In the genomic region with DNA sequence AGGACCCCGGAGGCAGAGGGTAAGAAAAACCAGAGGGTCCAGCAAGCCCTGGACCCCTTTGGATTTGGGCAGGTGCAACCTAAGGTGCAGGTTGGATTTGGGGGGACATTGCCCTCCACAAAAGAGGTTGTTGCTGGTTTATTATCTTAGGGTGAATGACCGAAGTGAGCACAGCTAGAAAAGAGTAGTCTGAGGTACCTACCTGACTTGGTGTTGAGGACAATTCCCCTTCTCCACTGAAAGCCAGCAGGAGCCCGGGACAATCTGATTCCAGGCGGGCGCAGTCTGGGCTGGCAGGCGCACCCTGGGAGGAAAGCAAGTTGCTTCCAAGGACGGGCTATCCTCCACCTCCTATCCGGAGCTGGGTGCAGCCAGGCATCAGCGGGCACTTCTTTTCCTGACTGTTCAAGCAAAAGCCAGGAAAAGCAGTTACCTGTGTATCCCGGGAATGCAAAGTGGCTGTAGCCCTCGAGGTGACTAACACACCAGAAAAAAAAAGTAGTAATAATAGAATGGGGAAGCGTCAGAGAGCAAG, we compare ENCODE assay signal across 9 mouse cellular contexts. TPM values are rescaled to one million over a fixed set of nuclear protein-coding genes. Genes with fewer than 3 reads are reported as not detected.
DNase-seq lines count a peak whose midpoint lies in the region; ATAC-seq and TF ChIP-seq lines count a peak whose summit lies in the region.
"Had no signal": no experiment of that assay in that cellular context is flagged by ENCODE, and none has a peak within 500 bp of the region (broad histone marks: within the 10 kb centered on the region; RNA-seq: fewer than 3 reads in every experiment).

A gene (minus strand): TSS at position 485 of the 535 bp plus-strand sequence.

- peak within 1 kb of the TSS; percentile 86 for H3K4me2 ChIP-seq in lung, embryonic 16.5 days (ENCODE audit: low read depth, low read length)
- H3K4me2 ChIP-seq in forebrain, postnatal 0 days (ENCODE audit: low read depth), result peak within 1 kb of the TSS; percentile 91
- peak within 1 kb of the TSS; percentile 61 for H3K4me2 ChIP-seq in liver, embryonic 12.5 days
- peak within 1 kb of the TSS; percentile 64 for H3K4me2 ChIP-seq in stomach, postnatal 0 days (replicated peaks; ENCODE audit: low read depth)

- H3K9ac ChIP-seq in lung, embryonic 16.5 days (ENCODE audit: low read length), result peak within 1 kb of the TSS; percentile 5; the same call in 1 of the 2 replicates
- H3K9ac ChIP-seq in forebrain, postnatal 0 days, result no peak within 1 kb of the TSS
- no peak within 1 kb of the TSS for H3K9ac ChIP-seq in liver, embryonic 12.5 days
- no peak within 1 kb of the TSS for H3K9ac ChIP-seq in stomach, postnatal 0 days (ENCODE audit: low read length)

- WGBS in lung, embryonic 16.5 days, result 3% methylated on average over 12 of the region's 12 CpGs
- 4% methylated on average over 12 of the region's 12 CpGs for WGBS in forebrain, postnatal 0 days
- WGBS in liver, embryonic 12.5 days (ENCODE audit: insufficient replicate concordance), result 4% methylated on average over 12 of the region's 12 CpGs
- 2% methylated on average over 12 of the region's 12 CpGs for WGBS in stomach, postnatal 0 days

- H3K4me3 ChIP-seq in lung, embryonic 16.5 days (ENCODE audit: low read length), result peak within 1 kb of the TSS; percentile 47
- H3K4me3 ChIP-seq in forebrain, postnatal 0 days (ENCODE audit: low read depth, low read length), result peak within 1 kb of the TSS; percentile 47
- peak within 1 kb of the TSS; percentile 41 for H3K4me3 ChIP-seq in liver, embryonic 12.5 days
- peak within 1 kb of the TSS; percentile 35 for H3K4me3 ChIP-seq in stomach, postnatal 0 days (ENCODE audit: low read depth, low read length)

- no peaks in the 10 kb centered on the region for H3K36me3 ChIP-seq in lung, embryonic 16.5 days (ENCODE audit: control insufficient read depth, insufficient read depth, low read length)
- H3K36me3 ChIP-seq in forebrain, postnatal 0 days (ENCODE audit: insufficient read depth), result no peaks in the 10 kb centered on the region
- H3K36me3 ChIP-seq in liver, embryonic 12.5 days, result no peaks in the 10 kb centered on the region
- no peaks in the 10 kb centered on the region for H3K36me3 ChIP-seq in stomach, postnatal 0 days (ENCODE audit: control insufficient read depth, insufficient read depth, low read length)

- TF ChIP-seq CTCF in forebrain, postnatal 0 days (IDR thresholded peaks at IDR 0.05; ENCODE audit: low read depth), result no peak
- no peak for TF ChIP-seq CTCF in stomach, postnatal 0 days (IDR thresholded peaks at IDR 0.05; ENCODE audit: low read depth)

- H3K27ac ChIP-seq in lung, embryonic 16.5 days (ENCODE audit: low read length), result no peak within 1 kb of the TSS
- no peak within 1 kb of the TSS for H3K27ac ChIP-seq in forebrain, postnatal 0 days (ENCODE audit: low read depth, low read length)
- H3K27ac ChIP-seq in liver, embryonic 12.5 days, result no peak within 1 kb of the TSS
- H3K27ac ChIP-seq in stomach, postnatal 0 days (replicated peaks), result no peak within 1 kb of the TSS

- no peak for DNase-seq in lung, postnatal 14 days
- DNase-seq in forebrain, postnatal 0 days, result no peak
- DNase-seq in stomach, postnatal 0 days (ENCODE audit: low spot score), result no peak
- no peak for DNase-seq in thymus, postnatal 25 days
- no peak for DNase-seq in frontal cortex, postnatal 36 days (ENCODE audit: low spot score in 2 of 2)
- DNase-seq: adrenal gland, postnatal 10 days; thymus, adult 18-20 months had no signal

- peaks cover 37% of the 10 kb centered on the region for H3K27me3 ChIP-seq in lung, embryonic 16.5 days (ENCODE audit: control insufficient read depth, insufficient read depth, low read depth, low read length)
- H3K27me3 ChIP-seq in forebrain, postnatal 0 days (ENCODE audit: insufficient read depth, low read length), result peaks cover 37% of the 10 kb centered on the region
- peaks cover 42% of the 10 kb centered on the region for H3K27me3 ChIP-seq in liver, embryonic 12.5 days (replicated peaks)
- peaks cover 7% of the 10 kb centered on the region; the same call in 1 of the 2 replicates for H3K27me3 ChIP-seq in stomach, postnatal 0 days (ENCODE audit: control insufficient read depth, insufficient read depth, low read length)

- TF ChIP-seq EP300 in stomach, postnatal 0 days (optimal IDR thresholded peaks at IDR 0.05), result no peak

- no peak for ATAC-seq in lung, embryonic 16.5 days (ENCODE audit: low read depth)
- ATAC-seq in forebrain, postnatal 0 days, result no peak
- ATAC-seq in liver, embryonic 12.5 days, result no peak
- ATAC-seq in stomach, postnatal 0 days (ENCODE audit: low FRiP score, low TSS enrichment), result no peak

- no peaks in the 10 kb centered on the region for H3K9me3 ChIP-seq in lung, embryonic 16.5 days (ENCODE audit: control insufficient read depth, low read length)
- H3K9me3 ChIP-seq in forebrain, postnatal 0 days (ENCODE audit: low read length), result no peaks in the 10 kb centered on the region
- H3K9me3 ChIP-seq in liver, embryonic 12.5 days (replicated peaks), result no peaks in the 10 kb centered on the region
- H3K9me3 ChIP-seq in stomach, postnatal 0 days (ENCODE audit: control insufficient read depth, low read length), result no peaks in the 10 kb centered on the region

- peaks cover 6% of the 10 kb centered on the region for H3K4me1 ChIP-seq in lung, embryonic 16.5 days (replicated peaks; ENCODE audit: control insufficient read depth, insufficient read depth, low read length)
- peaks cover 5% of the 10 kb centered on the region; the same call in 1 of the 2 replicates for H3K4me1 ChIP-seq in forebrain, postnatal 0 days (ENCODE audit: insufficient read depth)
- no peaks in the 10 kb centered on the region for H3K4me1 ChIP-seq in liver, embryonic 12.5 days
- no peaks in the 10 kb centered on the region for H3K4me1 ChIP-seq in stomach, postnatal 0 days (replicated peaks; ENCODE audit: control insufficient read depth, insufficient read depth)

RNA-seq across cellular contexts. Expression of the gene that starts here (rescaled TPM):
- polyA plus RNA-seq in lung, embryonic 16.5 days (2015; fragmentation: Nextera tagmentation; extraction: Ambion mirVana), result 0.13 and 0.19 TPM in 2 replicates
- 5.2 and 14.8 TPM in 2 replicates for total RNA-seq in forebrain, postnatal 0 days (2014; rRNA removed)
- 1.4 and 3.3 TPM in 2 replicates for polyA plus RNA-seq in forebrain, postnatal 0 days (2015; fragmentation: Nextera tagmentation; extraction: Ambion mirVana)
- polyA plus RNA-seq in liver, embryonic 12.5 days (2016; fragmentation: Nextera tagmentation; extraction: Ambion mirVana), result 0.06 TPM in 1 of 2 replicates, not detected in the other
- polyA plus RNA-seq in stomach, postnatal 0 days (2015; fragmentation: Nextera tagmentation; extraction: Ambion mirVana), result 0.02 TPM in 1 of 2 replicates, not detected in the other
